Mouse (Mus musculus) forebrain, embryonic 13.5 days (tissue): ENCODE results near the gene Mt2. TPM values are rescaled to one million over a fixed set of nuclear protein-coding genes. Genes with fewer than 3 reads are reported as not detected.
A peak's percentile ranks its signal among the peaks of the same experiment; 100 is the strongest.

Source experiments
- ATAC-seq: fragments of 200-750 bp; cut with Nextera tagmentation; 2 replicates; pipeline ENCODE4 v1.8.0; 2017
- H3K27ac ChIP-seq: fragments of 300-500 bp; sonication (generic); 2 replicates; pipeline ENCODE4 v1.5.1; 2015; ENCODE audit warnings: inconsistent platforms, mild to moderate bottlenecking, moderate library complexity
- H3K27me3 ChIP-seq: fragments of 300-500 bp; sonication (generic); 2 replicates; pipeline ENCODE4 v1.6.1; 2015; ENCODE audit warnings: mild to moderate bottlenecking, inconsistent platforms
- H3K36me3 ChIP-seq: fragments of 300-500 bp; sonication (generic); 2 replicates; pipeline ENCODE4 v1.6.1; 2015; ENCODE audit warnings: mild to moderate bottlenecking, inconsistent platforms; ENCODE audit not compliant: poor library complexity, severe bottlenecking
- H3K4me1 ChIP-seq: fragments of 300-500 bp; sonication (generic); 2 replicates; pipeline ENCODE4 v1.6.1; 2015; ENCODE audit warnings: inconsistent platforms
- H3K4me2 ChIP-seq: fragments of 300-500 bp; sonication (generic); 2 replicates; pipeline ENCODE4 v1.6.1; 2015; ENCODE audit warnings: inconsistent platforms, mild to moderate bottlenecking, moderate library complexity
- H3K4me3 ChIP-seq: fragments of 300-500 bp; sonication (generic); 2 replicates; pipeline ENCODE4 v1.5.1; 2015; ENCODE audit warnings: mild to moderate bottlenecking, inconsistent platforms
- H3K9ac ChIP-seq: fragments of 300-500 bp; sonication (generic); 2 replicates; pipeline ENCODE4 v1.6.1; 2015; ENCODE audit warnings: mild to moderate bottlenecking, inconsistent platforms
- H3K9me3 ChIP-seq: fragments of 300-500 bp; sonication (generic); replicated peaks from 2 replicates; pipeline ENCODE4 v1.6.1; 2016; ENCODE audit warnings: inconsistent platforms
- WGBS: fragments of 180-500 bp; shearing (Covaris S2); methylation state at CpG from one replicate; pipeline ENCODE4 v1.1.7; 2015; 5-methylcytosine and 5-hydroxymethylcytosine counted together
- polyA plus RNA-seq: library from polyadenylated mRNA; unstranded; fragments of >200 nt; fragmentation: Nextera tagmentation; extraction: Ambion mirVana; gene quantifications from 2 replicates; pipeline ENCODE4 v1.2.1, GENCODE M21; 2015

Gene Mt2
- polyA plus RNA-seq, 1 experiment from 2014 or later: 41.0 TPM

- peak overlapping the region; percentile 1; the same call in 1 of the 2 replicates for H3K4me2 ChIP-seq
- H3K27ac ChIP-seq: no peak overlapping the region
- no peaks in the 10 kb centered on the region for H3K9me3 ChIP-seq
- H3K4me1 ChIP-seq: peaks cover 35% of the 10 kb centered on the region
- no peak for ATAC-seq
- H3K36me3 ChIP-seq: no peaks in the 10 kb centered on the region
- peaks cover 51% of the 10 kb centered on the region for H3K27me3 ChIP-seq
- WGBS: 33% methylated on average over 21 of the region's 21 CpGs
- H3K4me3 ChIP-seq: no peak overlapping the region
- peak overlapping the region; percentile 21; the same call in 1 of the 2 replicates for H3K9ac ChIP-seq
Observed at GRCm38 (mm10) chr8:94187290-94188002, 15.0 kb downstream of the Mt2 start.

GRCm38 (mm10) chr8:94189275-94190031, 17.0 kb downstream of the Mt2 start:
- Histone ChIP-seq H3K4me2 (no peak overlapping the region), H3K9me3 (no peaks in the 10 kb centered on the region), H3K27me3 (peaks cover 31% of the 10 kb centered on the region), H3K9ac (no peak overlapping the region), H3K36me3 (no peaks in the 10 kb centered on the region), H3K27ac (no peak overlapping the region), H3K4me1 (peaks cover 35% of the 10 kb centered on the region), H3K4me3 (no peak overlapping the region)
- 65% methylated on average over 13 of the region's 13 CpGs for whole genome bisulfite sequencing
- no peak for ATAC-seq

DNA sequence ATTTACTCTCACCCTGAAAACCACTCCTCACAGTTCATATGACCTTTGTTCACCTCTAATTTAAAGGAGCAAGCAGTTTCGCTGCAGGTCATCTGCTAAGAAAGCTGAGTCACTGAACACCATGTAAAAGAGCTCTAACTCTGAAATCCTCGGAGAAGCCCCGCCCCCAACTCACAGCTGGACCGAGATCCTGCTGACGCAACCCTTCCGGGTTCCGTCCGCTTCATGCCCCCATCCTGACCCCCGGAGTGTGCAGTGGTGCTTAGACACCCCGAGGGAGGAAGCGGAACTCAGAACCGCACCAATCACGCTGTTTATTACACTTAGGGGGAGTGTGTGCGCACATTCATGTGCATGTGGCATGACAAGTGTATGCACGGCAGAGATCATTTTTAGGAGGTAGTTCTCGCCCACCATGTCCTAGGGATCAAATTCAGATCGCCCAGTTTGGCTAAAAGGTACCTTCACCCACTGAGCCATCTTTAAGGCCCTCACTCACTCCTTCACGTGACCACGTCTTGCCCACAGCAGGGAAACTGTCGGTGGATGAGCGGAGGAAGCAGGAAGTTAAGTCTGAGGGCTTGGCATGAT, 18.7 kb downstream of the Mt2 start:
- no peak overlapping the region for H3K4me3 ChIP-seq
- H3K4me2 ChIP-seq: peak overlapping the region; percentile 53
- 30% methylated on average over 21 of the region's 21 CpGs for WGBS
- H3K27ac ChIP-seq: no peak overlapping the region
- no peak for ATAC-seq
- H3K9me3 ChIP-seq: no peaks in the 10 kb centered on the region
- H3K27me3 ChIP-seq: peaks cover 16% of the 10 kb centered on the region
- no peak overlapping the region for H3K9ac ChIP-seq
- H3K4me1 ChIP-seq: peaks cover 35% of the 10 kb centered on the region
- no peaks in the 10 kb centered on the region for H3K36me3 ChIP-seq

- WGBS: 52% methylated on average over 1 of the region's 1 CpGs
- no peak for ATAC-seq
- peaks cover 21% of the 10 kb centered on the region for H3K4me1 ChIP-seq
- no peak overlapping the region for H3K9ac ChIP-seq
- no peaks in the 10 kb centered on the region; the same call in 1 of the 2 replicates for H3K27me3 ChIP-seq
- no peak overlapping the region for H3K4me2 ChIP-seq
- H3K4me3 ChIP-seq: no peak overlapping the region
- H3K27ac ChIP-seq: 0 out of 2 replicates have a peak overlapping the region, but pooled peaks have one; percentile 8
- H3K36me3 ChIP-seq: no peaks in the 10 kb centered on the region
- no peaks in the 10 kb centered on the region for H3K9me3 ChIP-seq
Observed at GRCm38 (mm10) chr8:94192926-94193325, 20.5 kb downstream of the Mt2 start.

DNA sequence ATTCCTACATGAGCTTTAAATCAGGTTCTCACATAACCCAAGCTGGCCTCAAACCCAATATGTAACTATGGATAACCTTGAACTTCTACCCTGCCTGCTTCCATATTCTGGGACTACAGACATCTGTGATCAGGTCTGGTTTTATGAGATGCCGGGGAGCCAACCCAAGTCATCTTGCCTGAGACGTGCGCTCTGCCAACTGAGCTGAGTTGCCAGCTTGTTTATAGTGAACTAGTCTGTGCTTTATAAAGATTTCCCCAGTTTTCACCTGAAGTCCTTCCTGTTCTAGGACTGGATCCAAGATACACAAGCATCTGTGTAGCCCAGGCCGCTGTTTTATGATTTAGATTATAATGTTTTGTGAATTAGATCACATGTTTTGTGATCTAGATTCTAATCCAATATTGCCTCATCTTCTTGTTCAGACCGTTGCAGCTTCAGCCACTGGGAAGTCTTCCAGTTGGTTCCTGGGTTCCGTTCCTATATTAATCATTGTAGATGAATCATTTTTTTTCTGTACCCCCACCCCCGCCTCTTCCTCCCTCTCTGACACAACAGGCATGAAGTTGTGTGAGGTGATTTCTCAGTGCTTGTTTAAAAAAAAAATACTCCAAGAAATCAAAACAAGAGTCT, 22.2 kb downstream of the Mt2 start:
- 92% methylated on average over 7 of the region's 7 CpGs for WGBS
- Histone ChIP-seq H3K4me3 (no peak overlapping the region), H3K4me2 (no peak overlapping the region), H3K9me3 (no peaks in the 10 kb centered on the region), H3K9ac (no peak overlapping the region), H3K27me3 (no peaks in the 10 kb centered on the region; the same call in 1 of the 2 replicates), H3K36me3 (no peaks in the 10 kb centered on the region), H3K4me1 (peaks cover 17% of the 10 kb centered on the region), H3K27ac (no peak overlapping the region)
- ATAC-seq: no peak

- 44% methylated on average over 10 of the region's 10 CpGs for WGBS
- no peaks in the 10 kb centered on the region for H3K4me1 ChIP-seq
- no peak overlapping the region for H3K9ac ChIP-seq
- H3K4me2 ChIP-seq: no peak overlapping the region
- no peak overlapping the region for H3K27ac ChIP-seq
- H3K36me3 ChIP-seq: no peaks in the 10 kb centered on the region
- H3K9me3 ChIP-seq: no peaks in the 10 kb centered on the region
- H3K4me3 ChIP-seq: no peak overlapping the region
- ATAC-seq: peak; percentile 68; the same call in 1 of the 2 replicates
- H3K27me3 ChIP-seq: no peaks in the 10 kb centered on the region
Observed at GRCm38 (mm10) chr8:94199202-94199869, 26.9 kb downstream of the Mt2 start.

GRCm38 (mm10) chr8:94204043-94204442, 31.6 kb downstream of the Mt2 start:
- H3K4me1 ChIP-seq: no peaks in the 10 kb centered on the region
- no peak overlapping the region for H3K4me3 ChIP-seq
- no peak for ATAC-seq
- no peak overlapping the region for H3K4me2 ChIP-seq
- H3K27ac ChIP-seq: no peak overlapping the region
- H3K9ac ChIP-seq: no peak overlapping the region
- H3K9me3 ChIP-seq: no peaks in the 10 kb centered on the region
- H3K36me3 ChIP-seq: no peaks in the 10 kb centered on the region
- whole genome bisulfite sequencing: 63% methylated on average over 3 of the region's 3 CpGs
- no peaks in the 10 kb centered on the region for H3K27me3 ChIP-seq

GRCm38 (mm10) chr8:94205736-94206135, 33.3 kb downstream of the Mt2 start:
- no peaks in the 10 kb centered on the region for H3K36me3 ChIP-seq

DNA sequence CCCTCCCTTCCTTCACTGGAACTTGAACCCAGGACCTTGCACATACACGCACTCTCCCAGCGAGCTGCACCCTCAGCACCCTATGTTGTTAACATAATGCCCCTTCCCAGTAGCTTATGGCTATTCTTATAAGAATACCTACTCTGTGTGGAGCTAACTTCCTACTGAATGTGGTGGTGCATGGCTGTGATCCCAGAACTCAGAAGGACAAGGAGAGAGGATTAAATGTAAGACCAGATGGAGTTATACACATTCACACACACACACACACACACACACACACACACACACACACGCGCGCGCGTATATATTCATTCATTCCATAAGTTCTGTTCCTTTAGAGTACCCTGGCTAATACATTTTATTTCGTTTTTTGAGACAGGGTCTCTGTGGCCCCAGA, 33.8 kb downstream of the Mt2 start:
- Histone ChIP-seq H3K4me2 (no peak overlapping the region), H3K4me1 (no peaks in the 10 kb centered on the region), H3K27ac (no peak overlapping the region), H3K4me3 (no peak overlapping the region), H3K27me3 (no peaks in the 10 kb centered on the region), H3K9ac (no peak overlapping the region), H3K9me3 (no peaks in the 10 kb centered on the region), H3K36me3 (no peaks in the 10 kb centered on the region)
- 77% methylated on average over 8 of the region's 8 CpGs for WGBS
- ATAC-seq: no peak

More at GRCm38 (mm10) chr8:94205736-94206135, 33.3 kb downstream of the Mt2 start:
- H3K27ac ChIP-seq: no peak overlapping the region
- 15% methylated on average over 5 of the region's 5 CpGs for WGBS
- no peak overlapping the region for H3K4me2 ChIP-seq
- H3K27me3 ChIP-seq: no peaks in the 10 kb centered on the region
- H3K9ac ChIP-seq: no peak overlapping the region
- no peak overlapping the region for H3K4me3 ChIP-seq
- H3K9me3 ChIP-seq: no peaks in the 10 kb centered on the region
- 0 out of 2 replicates have a peak, but pooled peaks have one; percentile 57 for ATAC-seq
- no peaks in the 10 kb centered on the region for H3K4me1 ChIP-seq

- Histone ChIP-seq H3K36me3 (no peaks in the 10 kb centered on the region), H3K9me3 (no peaks in the 10 kb centered on the region), H3K27ac (no peak overlapping the region), H3K27me3 (no peaks in the 10 kb centered on the region), H3K4me3 (no peak overlapping the region), H3K9ac (no peak overlapping the region), H3K4me2 (no peak overlapping the region), H3K4me1 (no peaks in the 10 kb centered on the region)
- 68% methylated on average over 2 of the region's 2 CpGs for WGBS
- no peak for ATAC-seq
Observed at GRCm38 (mm10) chr8:94207491-94207890, 35.0 kb downstream of the Mt2 start.

DNA sequence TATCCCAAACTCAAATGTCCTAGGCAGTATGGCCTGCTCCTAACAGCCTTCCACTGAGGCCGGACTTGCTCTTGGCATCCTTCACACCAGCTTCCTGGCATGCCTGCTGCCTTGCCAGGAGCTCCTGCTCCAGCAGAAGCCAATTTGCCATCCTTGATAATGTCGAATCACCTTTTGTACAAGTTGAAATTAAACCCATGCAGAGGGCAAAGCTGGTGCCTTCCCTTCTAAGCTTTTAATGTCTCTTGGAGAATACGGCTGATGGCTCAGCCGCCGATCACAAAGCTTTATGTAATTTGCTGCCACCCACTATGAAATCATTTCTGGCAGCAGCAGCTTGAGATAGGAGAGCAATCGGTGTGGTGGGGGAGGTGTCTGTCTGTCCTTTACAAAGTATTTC, 37.2 kb downstream of the Mt2 start:
- H3K36me3 ChIP-seq: no peaks in the 10 kb centered on the region
- no peak overlapping the region for H3K4me3 ChIP-seq
- WGBS: 76% methylated on average over 6 of the region's 6 CpGs
- no peak overlapping the region for H3K4me2 ChIP-seq
- no peaks in the 10 kb centered on the region for H3K9me3 ChIP-seq
- H3K9ac ChIP-seq: 0 out of 2 replicates have a peak overlapping the region, but pooled peaks have one; percentile 2
- H3K27me3 ChIP-seq: no peaks in the 10 kb centered on the region
- H3K4me1 ChIP-seq: peaks cover 7% of the 10 kb centered on the region; the same call in 1 of the 2 replicates
- H3K27ac ChIP-seq: no peak overlapping the region
- no peak for ATAC-seq
